Mouse (Mus musculus) layer of hippocampus, adult 18-20 months (tissue): ENCODE measurements at regions not wholly inside any gene's neighbourhood (a gene's known extent, or its start where the extent isn't known, plus 50 kb on each side); places are given as distances from the start of the nearest gene placed in this dataset.

ENCODE experiments used
- DNase-seq, 2 experiments: peaks; one replicate each; pipeline ENCODE4 v3.0.0; 2022; ENCODE audit warnings: low spot score in 2 of 2

- DNase-seq, result no peak
Measured at GRCm38 (mm10) chr3:144013481-144014125, 191.4 kb downstream of the Lmo4 start.

- no peak for DNase-seq
Measured at GRCm38 (mm10) chr3:144012820-144013219, 192.2 kb downstream of the Lmo4 start.

GRCm38 (mm10) chr3:144012173-144012572, 192.8 kb downstream of the Lmo4 start:
- no peak for DNase-seq

- no peak for DNase-seq
Measured at GRCm38 (mm10) chr3:144011456-144012025, 193.5 kb downstream of the Lmo4 start.

GRCm38 (mm10) chr3:144010558-144010957, 194.5 kb downstream of the Lmo4 start:
- no peak for DNase-seq

- DNase-seq, result no peak
Measured at GRCm38 (mm10) chr3:144007111-144007619, 197.9 kb downstream of the Lmo4 start.

GRCm38 (mm10) chr3:143997909-143998308, 207.1 kb downstream of the Lmo4 start:
- DNase-seq, result no peak

- DNase-seq, result no peak
Measured at GRCm38 (mm10) chr3:143995045-143995444, 210.0 kb downstream of the Lmo4 start.

GRCm38 (mm10) chr3:143988991-143989390, 216.0 kb downstream of the Lmo4 start:
- DNase-seq, result no peak

GRCm38 (mm10) chr3:143988037-143988436, 217.0 kb downstream of the Lmo4 start:
- no peak for DNase-seq

- DNase-seq, result no peak
Measured at GRCm38 (mm10) chr3:143986798-143987197, 218.2 kb downstream of the Lmo4 start.

- no peak for DNase-seq
Measured at GRCm38 (mm10) chr3:143986200-143986506, 218.9 kb downstream of the Lmo4 start.

- DNase-seq, result no peak
Measured at GRCm38 (mm10) chr3:143985349-143986199, 219.4 kb downstream of the Lmo4 start.

- no peak for DNase-seq
Measured at GRCm38 (mm10) chr3:143978703-143979102, 226.3 kb downstream of the Lmo4 start.

GRCm38 (mm10) chr3:143977886-143978447, 227.1 kb downstream of the Lmo4 start:
- no peak for DNase-seq

GRCm38 (mm10) chr3:143973582-143973981, 231.4 kb downstream of the Lmo4 start:
- no peak for DNase-seq

- no peak for DNase-seq
Measured at GRCm38 (mm10) chr3:143972351-143972750, 232.7 kb downstream of the Lmo4 start.

- no peak for DNase-seq
Measured at GRCm38 (mm10) chr3:143970771-143971170, 234.2 kb downstream of the Lmo4 start.

GRCm38 (mm10) chr3:143955508-143955907, 249.5 kb downstream of the Lmo4 start:
- DNase-seq, result no peak

- DNase-seq, result no peak
Measured at GRCm38 (mm10) chr3:143954822-143955221, 250.2 kb downstream of the Lmo4 start.

- DNase-seq, result no peak
Measured at GRCm38 (mm10) chr3:143952289-143952688, 252.7 kb downstream of the Lmo4 start.

GRCm38 (mm10) chr3:143949656-143950055, 255.4 kb downstream of the Lmo4 start:
- no peak for DNase-seq
